ENCODE assay signal across 9 mouse cellular contexts in genomic region chr2:32728463-32728862, GRCm38 (mm10). TPM values are rescaled to one million over a fixed set of nuclear protein-coding genes. Genes with fewer than 3 reads are reported as not detected.
DNase-seq lines count a peak whose midpoint lies in the region; ATAC-seq lines count a peak whose summit lies in the region.
"Had no signal": no experiment of that assay in that cellular context is flagged by ENCODE, and none has a peak within 500 bp of the region (broad histone marks: within the 10 kb centered on the region; RNA-seq: fewer than 3 reads in every experiment).

No protein-coding gene starts in this region.

- H3K4me3 ChIP-seq in lung, embryonic 16.5 days (ENCODE audit: low read length) = peak overlapping the region; percentile 50
- H3K4me3 ChIP-seq: erythroblast, embryonic 14.5 days had no signal

- H3K27ac ChIP-seq in lung, embryonic 16.5 days (ENCODE audit: low read length) = peak overlapping the region; percentile 71

- H3K27me3 ChIP-seq in lung, embryonic 16.5 days (ENCODE audit: control insufficient read depth, insufficient read depth, low read depth, low read length) = no peaks in the 10 kb centered on the region

- ATAC-seq in lung, embryonic 16.5 days (ENCODE audit: low read depth) = 0 out of 2 replicates have a peak, but pooled peaks have one; percentile 8
- no peak for ATAC-seq in inflammation-experienced regulatory T-cells, adult 6 months

- no peaks in the 10 kb centered on the region for H3K36me3 ChIP-seq in lung, embryonic 16.5 days (ENCODE audit: control insufficient read depth, insufficient read depth, low read length)

- peaks cover 16% of the 10 kb centered on the region for H3K4me1 ChIP-seq in lung, embryonic 16.5 days (replicated peaks; ENCODE audit: control insufficient read depth, insufficient read depth, low read length)

- peak overlapping the region; percentile 63 for H3K9ac ChIP-seq in lung, embryonic 16.5 days (ENCODE audit: low read length)

- peak overlapping the region; percentile 57 for H3K4me2 ChIP-seq in lung, embryonic 16.5 days (ENCODE audit: low read depth, low read length)

- H3K9me3 ChIP-seq in lung, embryonic 16.5 days (ENCODE audit: control insufficient read depth, low read length) = no peaks in the 10 kb centered on the region

- 38% methylated on average over 7 of the region's 7 CpGs for WGBS in lung, embryonic 16.5 days

- DNase-seq in gastrocnemius, adult 18-20 months (ENCODE audit: low spot score) = peak; percentile 37
- DNase-seq in gastrocnemius, postnatal 14 days = no peak
- DNase-seq in heart, adult 18-20 months = peak; percentile 65 to 91
- peak; percentile 63 to 73 for DNase-seq in kidney, adult 8-10 months
- no peak for DNase-seq in spleen, postnatal 36 days (ENCODE audit: low spot score in 2 of 2)
- DNase-seq in left cerebral cortex, adult 8-10 months (ENCODE audit: low spot score in 2 of 2) = no peak

- intact Hi-C loops in gastrocnemius, postnatal 14 days (cut with DNase I; ENCODE audit: low total_unique reads) = no loop called here

RNA-seq across cellular contexts. Expression of gene Sh2d3c, which starts 7.6 kb away (rescaled TPM):
- 1 to 10 TPM; 5.7 to 7.3 TPM for total RNA-seq in gastrocnemius, adult 18-20 months (2021)
- total RNA-seq in gastrocnemius, postnatal 14 days (2021) = 10 to 100 TPM; 10.2 to 16.1 TPM
- total RNA-seq in heart, adult 18-20 months (2021) = 10 to 100 TPM; 23.1 to 30.8 TPM
- 43.2 and 46.2 TPM in 2 replicates for polyA plus RNA-seq in lung, embryonic 16.5 days (2015; fragmentation: Nextera tagmentation; extraction: Ambion mirVana)
- 10 to 100 TPM; 56.2 to 83.0 (median 61.4) TPM for polyA plus RNA-seq in inflammation-experienced regulatory T-cells, adult 6 months (2017; shearing (Covaris generic))
- 10 to 100 TPM; 29.5 to 37.8 (median 33.5) TPM for total RNA-seq in left cerebral cortex, adult 8-10 months (2022)

RNA-seq across cellular contexts. Expression of gene 6330409D20Rik, which starts 12.4 kb away (rescaled TPM):
- total RNA-seq in gastrocnemius, adult 18-20 months (2021) = not detected
- not detected for total RNA-seq in gastrocnemius, postnatal 14 days (2021)
- total RNA-seq in heart, adult 18-20 months (2021) = not detected
- polyA plus RNA-seq in lung, embryonic 16.5 days (2015; fragmentation: Nextera tagmentation; extraction: Ambion mirVana) = 0.34 and 0.43 TPM in 2 replicates
- polyA plus RNA-seq in inflammation-experienced regulatory T-cells, adult 6 months (2017; shearing (Covaris generic)) = 1 to 10 TPM in 2 of 3 experiments, not detected in 1; 1.2 to 1.3 TPM
- total RNA-seq in left cerebral cortex, adult 8-10 months (2022) = 1 to 10 TPM; 2.0 to 2.8 (median 2.3) TPM
- polyA plus RNA-seq: erythroblast, embryonic 14.5 days had no signal

RNA-seq across cellular contexts. Expression of gene Cdk9, which starts 15.6 kb away (rescaled TPM):
- total RNA-seq in gastrocnemius, adult 18-20 months (2021) = 10 to 100 TPM; 19.3 to 19.9 TPM
- 10 to 100 TPM; 21.3 to 23.9 TPM for total RNA-seq in gastrocnemius, postnatal 14 days (2021)
- total RNA-seq in heart, adult 18-20 months (2021) = 10 to 100 TPM; 22.4 to 24.1 TPM
- polyA plus RNA-seq in lung, embryonic 16.5 days (2015; fragmentation: Nextera tagmentation; extraction: Ambion mirVana) = 77.2 and 85.1 TPM in 2 replicates
- polyA plus RNA-seq in inflammation-experienced regulatory T-cells, adult 6 months (2017; shearing (Covaris generic)) = 10 to 100 TPM; 21.2 to 31.2 (median 30.4) TPM
- total RNA-seq in left cerebral cortex, adult 8-10 months (2022) = 100 to 1,000 TPM in 2 of 4 experiments, 10 to 100 TPM in 2; 95.8 to 114 (median 105) TPM

RNA-seq across cellular contexts. Expression of gene Fpgs, which starts 24.5 kb away (rescaled TPM):
- total RNA-seq in gastrocnemius, adult 18-20 months (2021) = 1 to 10 TPM; 4.8 to 5.4 TPM
- 10 to 100 TPM in 1 of 2 experiments, 1 to 10 TPM in 1; 6.7 to 11.1 TPM for total RNA-seq in gastrocnemius, postnatal 14 days (2021)
- 1 to 10 TPM; 4.4 to 5.0 TPM for total RNA-seq in heart, adult 18-20 months (2021)
- polyA plus RNA-seq in lung, embryonic 16.5 days (2015; fragmentation: Nextera tagmentation; extraction: Ambion mirVana) = 22.0 and 25.5 TPM in 2 replicates
- polyA plus RNA-seq in inflammation-experienced regulatory T-cells, adult 6 months (2017; shearing (Covaris generic)) = 1 to 10 TPM; 3.2 to 7.2 (median 5.8) TPM
- 10 to 100 TPM in 1 of 4 experiments, 1 to 10 TPM in 3; 6.8 to 11.9 (median 9.1) TPM for total RNA-seq in left cerebral cortex, adult 8-10 months (2022)

RNA-seq across cellular contexts. Expression of gene Tor2a, which starts 28.6 kb away (rescaled TPM):
- total RNA-seq in gastrocnemius, adult 18-20 months (2021) = 1 to 10 TPM; 4.1 to 4.8 TPM
- total RNA-seq in gastrocnemius, postnatal 14 days (2021) = 1 to 10 TPM; 7.5 to 8.2 TPM
- total RNA-seq in heart, adult 18-20 months (2021) = 1 to 10 TPM; 6.7 to 9.4 TPM
- polyA plus RNA-seq in lung, embryonic 16.5 days (2015; fragmentation: Nextera tagmentation; extraction: Ambion mirVana) = 61.7 and 63.5 TPM in 2 replicates
- polyA plus RNA-seq in inflammation-experienced regulatory T-cells, adult 6 months (2017; shearing (Covaris generic)) = 10 to 100 TPM; 56.4 to 69.0 (median 67.4) TPM
- 10 to 100 TPM; 27.7 to 32.6 (median 29.9) TPM for total RNA-seq in left cerebral cortex, adult 8-10 months (2022)

Comparison
In these comparisons a context has a peak if more than half of its experiments do, and no peak if none do; other contexts are left out.
1. DNase-seq: peak in gastrocnemius, adult 18-20 months (single experiment), heart, adult 18-20 months (2 of 2) and kidney, adult 8-10 months (2 of 2); none in gastrocnemius, postnatal 14 days (single experiment), spleen, postnatal 36 days (0 of 2) and left cerebral cortex, adult 8-10 months (0 of 2).